Mouse (Mus musculus): ENCODE measurements around the gene Kndc1. TPM values are rescaled to one million over a fixed set of nuclear protein-coding genes. Genes with fewer than 3 reads are reported as not detected.

Gene Kndc1
- polyA plus RNA-seq, 1 experiment: not detected

DNA sequence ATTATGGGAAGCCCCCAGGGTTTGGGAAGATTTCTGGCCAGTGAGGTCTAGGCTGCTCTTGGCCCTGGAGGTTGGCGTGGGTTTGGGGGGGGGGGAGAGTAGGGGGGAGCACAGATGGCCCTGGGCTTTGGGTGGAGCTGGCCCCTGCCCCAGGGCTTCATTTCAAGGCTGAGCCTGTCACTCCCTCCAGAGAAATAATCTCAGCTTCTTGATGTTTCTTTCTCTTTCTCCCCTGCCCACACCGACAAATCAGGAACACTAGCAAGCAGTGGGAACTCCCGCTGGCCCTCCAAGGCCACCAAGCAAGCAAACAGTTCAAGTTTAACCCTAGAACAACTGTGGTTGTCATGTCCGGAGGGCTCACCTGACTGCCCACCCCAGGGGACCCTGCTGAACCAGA lies 69.3 kb downstream of the Kndc1 start:
- H3K4me1 ChIP-seq (ENCODE audit: control insufficient read depth, insufficient read depth, low read length): no peaks in the 10 kb centered on the region
- TF ChIP-seq POLR2A (IDR thresholded peaks at IDR 0.05; ENCODE audit: borderline replicate concordance, control insufficient read depth, low read depth, low read length) (no peak), CTCF (IDR thresholded peaks at IDR 0.05; ENCODE audit: control insufficient read depth, insufficient read depth, low read length) (no peak)
- 74% methylated on average over 4 of the region's 4 CpGs for WGBS
- H3K27ac ChIP-seq (ENCODE audit: control insufficient read depth, insufficient read depth, low read depth, low read length, poor library complexity): no peak overlapping the region
- no peak overlapping the region for H3K4me3 ChIP-seq (replicated peaks; ENCODE audit: control insufficient read depth, low read depth, low read length)

DNA sequence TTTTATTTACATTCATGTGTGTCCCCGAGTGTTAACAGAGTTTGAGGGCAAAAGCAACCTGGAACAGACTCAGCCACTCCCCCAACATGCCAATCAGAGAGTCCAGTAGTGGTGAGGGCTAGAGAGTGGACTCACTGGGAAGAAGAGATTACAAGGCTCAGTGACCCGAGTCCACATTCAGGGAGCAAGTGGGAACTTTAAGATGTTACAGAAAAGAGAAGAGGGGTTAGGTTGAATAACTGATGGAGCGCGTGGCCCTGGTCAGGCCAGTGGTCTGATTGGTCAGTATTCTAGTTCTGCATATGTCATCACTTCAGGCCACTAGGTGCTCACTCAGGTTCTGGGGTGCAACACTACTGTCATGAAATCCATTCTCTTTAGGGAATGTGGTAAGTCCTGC lies 72.7 kb downstream of the Kndc1 start:
- Histone ChIP-seq H3K4me3 (replicated peaks; ENCODE audit: control insufficient read depth, low read depth, low read length) (no peak overlapping the region), H3K4me1 (ENCODE audit: control insufficient read depth, insufficient read depth, low read length) (peaks cover 8% of the 10 kb centered on the region; the same call in 1 of the 2 replicates), H3K27ac (ENCODE audit: control insufficient read depth, insufficient read depth, low read depth, low read length, poor library complexity) (no peak overlapping the region)
- WGBS: 53% methylated on average over 4 of the region's 4 CpGs
- TF ChIP-seq CTCF (IDR thresholded peaks at IDR 0.05; ENCODE audit: control insufficient read depth, insufficient read depth, low read length) (no peak), POLR2A (IDR thresholded peaks at IDR 0.05; ENCODE audit: borderline replicate concordance, control insufficient read depth, low read depth, low read length) (no peak)

DNA sequence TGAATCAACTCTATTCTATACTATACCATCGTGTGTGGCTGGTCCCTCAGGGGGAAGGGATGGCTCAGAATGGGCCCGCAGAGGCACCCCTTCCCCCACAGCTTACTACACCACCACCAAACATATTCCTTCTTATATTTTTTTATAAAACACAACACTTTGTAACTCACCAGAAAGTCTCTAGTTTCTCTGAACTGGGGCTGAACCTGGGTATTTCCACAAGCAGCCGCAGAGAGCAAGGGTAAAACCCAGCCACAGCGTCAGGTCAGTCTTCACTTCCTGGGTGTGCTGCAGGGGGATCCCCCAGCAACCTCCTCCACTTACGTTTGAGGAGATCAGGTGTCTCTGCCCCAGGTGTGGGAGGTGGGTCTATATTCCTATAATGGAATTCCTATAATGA lies 73.9 kb downstream of the Kndc1 start:
- peaks cover 11% of the 10 kb centered on the region; the same call in 1 of the 2 replicates for H3K4me1 ChIP-seq (ENCODE audit: control insufficient read depth, insufficient read depth, low read length)
- no peak for TF ChIP-seq CTCF (IDR thresholded peaks at IDR 0.05; ENCODE audit: control insufficient read depth, insufficient read depth, low read length)
- no peak for TF ChIP-seq POLR2A (IDR thresholded peaks at IDR 0.05; ENCODE audit: borderline replicate concordance, control insufficient read depth, low read depth, low read length)
- H3K4me3 ChIP-seq (replicated peaks; ENCODE audit: control insufficient read depth, low read depth, low read length): no peak overlapping the region
- no peak overlapping the region for H3K27ac ChIP-seq (ENCODE audit: control insufficient read depth, insufficient read depth, low read depth, low read length, poor library complexity)
- WGBS: 48% methylated on average over 5 of the region's 5 CpGs

DNA sequence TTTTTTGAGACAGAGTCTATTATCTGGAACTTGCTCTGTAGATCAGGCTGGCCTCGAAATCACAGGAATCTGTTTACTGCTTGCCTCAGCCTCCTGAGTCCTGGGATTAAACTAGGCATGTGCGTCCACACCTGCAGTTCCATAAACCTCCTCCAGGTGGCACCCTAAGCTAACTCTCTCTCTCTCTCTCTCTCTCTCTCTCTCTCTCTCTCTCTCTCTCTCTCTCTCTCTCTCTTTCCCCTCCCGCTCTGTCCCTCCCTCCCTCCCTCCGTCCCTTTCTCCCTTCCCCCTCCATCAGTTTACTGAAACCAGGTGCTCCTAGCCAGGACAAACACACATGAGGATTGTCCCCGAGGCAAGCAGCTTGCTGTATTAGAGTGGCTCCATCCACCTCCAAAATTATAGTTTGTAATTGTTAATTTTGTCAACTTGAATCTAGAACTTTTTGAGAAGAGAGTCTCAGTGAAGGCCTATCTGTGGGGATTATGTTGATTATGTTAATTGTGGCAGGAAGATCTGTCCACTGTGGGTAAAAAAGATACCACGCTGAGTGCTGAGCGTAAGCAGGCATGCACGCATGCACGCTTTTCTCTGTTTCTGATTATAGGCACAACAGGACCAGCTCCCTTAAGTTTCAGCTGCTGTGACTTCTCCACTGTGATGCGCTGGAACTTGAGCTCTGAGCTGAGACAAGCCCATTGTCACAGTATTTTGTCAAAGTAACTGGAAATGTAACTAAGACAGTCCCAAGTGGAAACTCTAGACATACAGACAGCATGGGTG lies 75.0 kb downstream of the Kndc1 start:
- H3K27ac ChIP-seq (ENCODE audit: control insufficient read depth, insufficient read depth, low read depth, low read length, poor library complexity): no peak overlapping the region
- WGBS: 41% methylated on average over 10 of the region's 10 CpGs
- H3K4me1 ChIP-seq (ENCODE audit: control insufficient read depth, insufficient read depth, low read length): peaks cover 14% of the 10 kb centered on the region
- TF ChIP-seq CTCF (IDR thresholded peaks at IDR 0.05; ENCODE audit: control insufficient read depth, insufficient read depth, low read length) (peak; percentile 68), POLR2A (IDR thresholded peaks at IDR 0.05; ENCODE audit: borderline replicate concordance, control insufficient read depth, low read depth, low read length) (no peak)
- H3K4me3 ChIP-seq (replicated peaks; ENCODE audit: control insufficient read depth, low read depth, low read length): no peak overlapping the region

DNA sequence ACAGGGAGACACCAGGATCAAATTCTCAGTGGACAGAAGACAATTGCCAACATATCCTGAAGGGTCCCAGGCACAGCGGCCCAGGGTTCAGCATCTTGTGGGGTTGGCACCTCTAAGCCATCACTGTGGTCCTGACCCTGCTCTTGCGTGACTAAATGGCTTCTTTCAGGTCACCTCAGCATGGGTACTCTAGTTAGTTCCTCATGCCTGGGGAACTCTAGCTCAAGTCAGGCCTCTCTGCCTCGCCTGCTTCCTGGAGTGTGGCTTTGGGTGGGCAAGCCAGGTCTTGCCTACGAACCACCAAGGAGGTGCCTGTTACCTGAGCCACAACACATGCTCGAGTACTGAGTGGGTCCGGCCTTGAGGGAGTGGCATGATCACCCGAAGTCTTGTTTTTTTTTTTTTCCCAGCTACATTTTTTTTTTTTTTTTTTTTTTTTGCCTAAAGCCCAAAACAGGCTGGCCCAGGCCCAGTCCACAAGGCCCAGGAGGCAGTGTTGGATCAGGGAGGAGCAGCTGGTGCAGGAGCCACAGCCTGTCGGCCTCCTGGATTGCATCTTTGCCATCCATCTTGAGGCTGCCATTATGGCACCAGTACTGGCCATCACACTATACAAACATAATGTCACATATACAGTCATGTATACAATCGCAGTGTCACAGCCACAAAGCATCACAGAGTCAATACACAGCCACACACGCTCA lies 75.9 kb downstream of the Kndc1 start:
- no peak for TF ChIP-seq POLR2A (IDR thresholded peaks at IDR 0.05; ENCODE audit: borderline replicate concordance, control insufficient read depth, low read depth, low read length)
- no peak for TF ChIP-seq CTCF (IDR thresholded peaks at IDR 0.05; ENCODE audit: control insufficient read depth, insufficient read depth, low read length)
- Histone ChIP-seq H3K4me3 (replicated peaks; ENCODE audit: control insufficient read depth, low read depth, low read length) (no peak overlapping the region), H3K27ac (ENCODE audit: control insufficient read depth, insufficient read depth, low read depth, low read length, poor library complexity) (peak overlapping the region; percentile 80), H3K4me1 (ENCODE audit: control insufficient read depth, insufficient read depth, low read length) (peaks cover 18% of the 10 kb centered on the region)
- 49% methylated on average over 10 of the region's 10 CpGs for WGBS

DNA sequence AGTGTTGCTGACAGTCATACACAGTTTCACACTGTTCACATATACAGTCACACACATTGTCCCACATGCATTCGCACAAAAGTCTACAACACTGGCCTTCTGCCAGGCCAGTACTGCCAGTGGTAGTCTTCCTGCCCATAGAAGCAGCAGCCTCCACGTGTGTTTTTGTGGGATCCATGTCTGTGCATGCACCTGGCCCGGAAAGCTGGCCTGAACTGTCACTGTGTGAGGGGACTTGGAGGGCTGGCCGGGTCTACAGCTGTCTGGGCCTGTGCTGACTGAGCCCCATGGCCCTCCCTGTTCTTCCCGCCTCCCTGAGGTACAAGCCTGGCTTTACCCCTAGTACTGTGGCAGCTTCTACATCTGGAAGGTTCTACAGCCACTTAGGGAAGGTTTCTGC lies 76.5 kb downstream of the Kndc1 start:
- Histone ChIP-seq H3K4me3 (replicated peaks; ENCODE audit: control insufficient read depth, low read depth, low read length) (no peak overlapping the region), H3K4me1 (ENCODE audit: control insufficient read depth, insufficient read depth, low read length) (peaks cover 20% of the 10 kb centered on the region), H3K27ac (ENCODE audit: control insufficient read depth, insufficient read depth, low read depth, low read length, poor library complexity) (peak overlapping the region; percentile 80)
- no peak for TF ChIP-seq CTCF (IDR thresholded peaks at IDR 0.05; ENCODE audit: control insufficient read depth, insufficient read depth, low read length)
- TF ChIP-seq POLR2A (IDR thresholded peaks at IDR 0.05; ENCODE audit: borderline replicate concordance, control insufficient read depth, low read depth, low read length): no peak
- WGBS: 33% methylated on average over 5 of the region's 5 CpGs

DNA sequence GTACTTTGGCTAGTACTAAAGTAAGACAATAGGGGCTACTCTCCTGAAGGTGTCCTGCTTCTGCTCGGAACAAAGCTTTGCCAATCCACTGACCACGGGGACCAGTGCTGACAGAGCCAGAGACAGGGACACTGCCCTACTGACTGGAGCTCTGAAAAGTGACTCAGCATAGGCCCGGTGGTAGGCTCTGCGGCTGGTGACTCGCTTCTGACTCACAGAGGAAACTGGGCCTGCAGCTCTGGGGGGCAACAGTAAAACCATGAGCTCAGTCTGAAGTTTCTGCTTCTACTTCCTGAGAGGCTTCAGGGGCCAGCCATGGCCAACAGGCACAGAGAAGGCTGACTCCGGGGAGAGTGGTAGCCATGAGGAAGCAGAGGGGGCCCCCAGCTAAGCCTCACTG lies 76.9 kb downstream of the Kndc1 start:
- Histone ChIP-seq H3K4me3 (replicated peaks; ENCODE audit: control insufficient read depth, low read depth, low read length) (no peak overlapping the region), H3K27ac (ENCODE audit: control insufficient read depth, insufficient read depth, low read depth, low read length, poor library complexity) (peak overlapping the region; percentile 80), H3K4me1 (ENCODE audit: control insufficient read depth, insufficient read depth, low read length) (peaks cover 21% of the 10 kb centered on the region)
- TF ChIP-seq CTCF (IDR thresholded peaks at IDR 0.05; ENCODE audit: control insufficient read depth, insufficient read depth, low read length): no peak
- TF ChIP-seq POLR2A (IDR thresholded peaks at IDR 0.05; ENCODE audit: borderline replicate concordance, control insufficient read depth, low read depth, low read length): no peak
- 8% methylated on average over 6 of the region's 6 CpGs for WGBS

DNA sequence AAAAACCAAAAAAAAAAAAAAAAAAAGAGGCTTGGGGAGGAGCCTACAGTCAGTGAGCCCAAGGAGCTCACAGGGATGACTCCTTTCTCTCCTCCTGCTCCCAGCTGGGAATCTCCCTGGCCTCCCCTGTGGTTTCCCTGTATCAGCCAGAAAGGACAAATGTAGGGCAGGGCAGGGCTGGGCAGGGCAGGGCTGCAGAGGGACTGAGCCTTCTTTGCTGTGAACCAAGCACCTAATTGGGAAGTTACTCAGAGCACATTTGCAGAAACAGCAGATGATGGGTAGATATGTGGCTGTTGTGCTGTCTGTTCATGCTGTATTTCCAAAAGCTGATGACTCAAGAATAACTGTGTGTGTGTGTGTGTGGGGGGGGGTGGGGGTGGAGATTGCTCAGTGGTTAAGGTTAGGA lies 78.4 kb downstream of the Kndc1 start:
- TF ChIP-seq CTCF (IDR thresholded peaks at IDR 0.05; ENCODE audit: control insufficient read depth, insufficient read depth, low read length): no peak
- no peak for TF ChIP-seq POLR2A (IDR thresholded peaks at IDR 0.05; ENCODE audit: borderline replicate concordance, control insufficient read depth, low read depth, low read length)
- H3K4me1 ChIP-seq (ENCODE audit: control insufficient read depth, insufficient read depth, low read length): peaks cover 21% of the 10 kb centered on the region
- H3K4me3 ChIP-seq (replicated peaks; ENCODE audit: control insufficient read depth, low read depth, low read length): no peak overlapping the region
- H3K27ac ChIP-seq (ENCODE audit: control insufficient read depth, insufficient read depth, low read depth, low read length, poor library complexity): peak overlapping the region; percentile 88

Data from bone marrow, adult 2 months (tissue).